Mouse (Mus musculus) lung, adult 2 months (tissue): ENCODE results near the gene Micall1.
A peak's percentile ranks its signal among the peaks of the same experiment; 100 is the strongest.

Experiments used
- CTCF ChIP-seq: fragments of 200-500 bp; IDR thresholded peaks from 2 replicates; pipeline ENCODE4 v1.5.1; 2011; ENCODE audit warnings: mild to moderate bottlenecking, low read length, control low read depth; ENCODE audit not compliant: insufficient read depth
- POLR2A ChIP-seq: fragments of 200-500 bp; IDR thresholded peaks from 2 replicates; pipeline ENCODE4 v1.6.1; 2011; ENCODE audit warnings: low read depth, mild to moderate bottlenecking, control low read depth, low read length, borderline replicate concordance; ENCODE audit errors: extremely low read depth

- TF ChIP-seq CTCF (peak; percentile 97), POLR2A (no peak)
Observed at GRCm38 (mm10) chr15:79148533-79148932, 39.8 kb downstream of the Micall1 start.
